Mouse (Mus musculus) frontal cortex, postnatal 25 days (tissue): ENCODE results near the gene Cttnbp2.
"Not testable (repeated sequence)": the region's sequence is repeated elsewhere in the genome, so short reads cannot be mapped to it uniquely, and the experiment has no call there.

Experiments
- DNase-seq, 2 experiments: peaks; one replicate each; pipeline ENCODE4 v3.0.0; 2022; ENCODE audit warnings: low spot score in 2 of 2

Gene Cttnbp2

GRCm38 (mm10) chr6:18417866-18418454 is 96.7 kb downstream of the Cttnbp2 start:
- DNase-seq: no peak

- DNase-seq: no peak
Measured at GRCm38 (mm10) chr6:18415961-18416360, 98.7 kb downstream of the Cttnbp2 start.

GRCm38 (mm10) chr6:18411505-18412225 is 103.0 kb downstream of the Cttnbp2 start:
- DNase-seq: no peak

- DNase-seq: no peak
Measured at GRCm38 (mm10) chr6:18408445-18408844, 106.2 kb downstream of the Cttnbp2 start.

- DNase-seq: no peak
Measured at GRCm38 (mm10) chr6:18401066-18401674, 113.5 kb downstream of the Cttnbp2 start.

- DNase-seq: no peak
Measured at GRCm38 (mm10) chr6:18381380-18381779, 133.3 kb downstream of the Cttnbp2 start.

- DNase-seq: no peak
Measured at GRCm38 (mm10) chr6:18380300-18381202, 134.1 kb downstream of the Cttnbp2 start.

- DNase-seq: not testable (repeated sequence)
Measured at GRCm38 (mm10) chr6:18377755-18378154, 136.9 kb downstream of the Cttnbp2 start.

GRCm38 (mm10) chr6:18374744-18375143 is 139.9 kb downstream of the Cttnbp2 start:
- DNase-seq: no peak

GRCm38 (mm10) chr6:18373652-18374051 is 141.0 kb downstream of the Cttnbp2 start:
- no peak for DNase-seq

GRCm38 (mm10) chr6:18372447-18373228 is 142.0 kb downstream of the Cttnbp2 start:
- peak; percentile 39 to 48 for DNase-seq

- DNase-seq: no peak
Measured at GRCm38 (mm10) chr6:18369723-18370122, 144.9 kb downstream of the Cttnbp2 start.

GRCm38 (mm10) chr6:18369054-18369453 is 145.6 kb downstream of the Cttnbp2 start:
- DNase-seq: no peak

- no peak for DNase-seq
Measured at GRCm38 (mm10) chr6:18362232-18362631, 152.4 kb downstream of the Cttnbp2 start.

- DNase-seq: no peak
Measured at GRCm38 (mm10) chr6:18360955-18361354, 153.7 kb downstream of the Cttnbp2 start.

GRCm38 (mm10) chr6:18360154-18360553 is 154.5 kb downstream of the Cttnbp2 start:
- no peak for DNase-seq

GRCm38 (mm10) chr6:18349153-18349858 is 165.3 kb downstream of the Cttnbp2 start:
- no peak for DNase-seq

- no peak for DNase-seq
Measured at GRCm38 (mm10) chr6:18344272-18344671, 170.4 kb downstream of the Cttnbp2 start.

GRCm38 (mm10) chr6:18338307-18338706 is 176.3 kb downstream of the Cttnbp2 start:
- DNase-seq: no peak

GRCm38 (mm10) chr6:18335393-18335792 is 179.2 kb downstream of the Cttnbp2 start:
- DNase-seq: no peak

GRCm38 (mm10) chr6:18322950-18323349 is 191.7 kb downstream of the Cttnbp2 start:
- DNase-seq: no peak
